Mouse (Mus musculus): ENCODE results near the gene Gm9821. TPM values are rescaled to one million over a fixed set of nuclear protein-coding genes. Genes with fewer than 3 reads are reported as not detected.
A peak's percentile ranks its signal among the peaks of the same experiment; 100 is the strongest.

Gm9821 gene
- total and polyA plus RNA-seq, 2 experiments: not detected

GRCm38 (mm10) chr2:91989750-91990149 lies 44.2 kb downstream of the Gm9821 start:
- no peak overlapping the region for H3K9ac ChIP-seq (ENCODE audit: low read depth, low read length)
- no peak for DNase-seq (ENCODE audit: extremely low read depth, low read depth, low spot score)
- no peaks in the 10 kb centered on the region for H3K79me2 ChIP-seq (ENCODE audit: control insufficient read depth, insufficient read depth, low read length)
- no peaks in the 10 kb centered on the region for H3K4me1 ChIP-seq (ENCODE audit: control insufficient read depth, insufficient read depth, low read length)
- no peak overlapping the region for H3K4me3 ChIP-seq (ENCODE audit: insufficient read depth, low read depth, low read length)
- TF ChIP-seq CTCF (IDR thresholded peaks at IDR 0.05; ENCODE audit: low read depth, low read length) (peak; percentile 36; the same call in 1 of the 2 replicates), POLR2A (IDR thresholded peaks at IDR 0.05; ENCODE audit: extremely low read depth, insufficient read depth, low read length) (no peak)
- no peak overlapping the region for H3K27ac ChIP-seq (replicated peaks; ENCODE audit: insufficient read depth, low read depth, low read length)
- no peaks in the 10 kb centered on the region for H3K36me3 ChIP-seq (ENCODE audit: control insufficient read depth, insufficient read depth, low read length)
- H3K27me3 ChIP-seq (ENCODE audit: control insufficient read depth, insufficient read depth, low read length): no peaks in the 10 kb centered on the region

GRCm38 (mm10) chr2:91993409-91993808 lies 47.9 kb downstream of the Gm9821 start:
- Histone ChIP-seq H3K4me3 (ENCODE audit: insufficient read depth, low read depth, low read length) (no peak overlapping the region), H3K4me1 (ENCODE audit: control insufficient read depth, insufficient read depth, low read length) (0 out of 2 replicates have a peak, but pooled peaks cover 2% of the 10 kb centered on the region), H3K36me3 (ENCODE audit: control insufficient read depth, insufficient read depth, low read length) (no peaks in the 10 kb centered on the region), H3K9ac (ENCODE audit: low read depth, low read length) (no peak overlapping the region), H3K79me2 (ENCODE audit: control insufficient read depth, insufficient read depth, low read length) (no peaks in the 10 kb centered on the region), H3K27me3 (ENCODE audit: control insufficient read depth, insufficient read depth, low read length) (no peaks in the 10 kb centered on the region), H3K27ac (replicated peaks; ENCODE audit: insufficient read depth, low read depth, low read length) (no peak overlapping the region)
- DNase-seq (ENCODE audit: extremely low read depth, low read depth, low spot score): no peak
- TF ChIP-seq POLR2A (IDR thresholded peaks at IDR 0.05; ENCODE audit: extremely low read depth, insufficient read depth, low read length) (no peak), CTCF (IDR thresholded peaks at IDR 0.05; ENCODE audit: low read depth, low read length) (no peak)
- WGBS: 72% methylated on average over 3 of the region's 3 CpGs

GRCm38 (mm10) chr2:91996006-91996405 lies 50.5 kb downstream of the Gm9821 start:
- 35% methylated on average over 5 of the region's 5 CpGs for WGBS
- H3K36me3 ChIP-seq (ENCODE audit: control insufficient read depth, insufficient read depth, low read length): no peaks in the 10 kb centered on the region
- no peak overlapping the region for H3K9ac ChIP-seq (ENCODE audit: low read depth, low read length)
- H3K4me3 ChIP-seq (ENCODE audit: insufficient read depth, low read depth, low read length): no peak overlapping the region
- H3K4me1 ChIP-seq (ENCODE audit: control insufficient read depth, insufficient read depth, low read length): 0 out of 2 replicates have a peak, but pooled peaks cover 2% of the 10 kb centered on the region
- no peak overlapping the region for H3K27ac ChIP-seq (replicated peaks; ENCODE audit: insufficient read depth, low read depth, low read length)
- H3K79me2 ChIP-seq (ENCODE audit: control insufficient read depth, insufficient read depth, low read length): no peaks in the 10 kb centered on the region
- no peaks in the 10 kb centered on the region for H3K27me3 ChIP-seq (ENCODE audit: control insufficient read depth, insufficient read depth, low read length)
- TF ChIP-seq POLR2A (IDR thresholded peaks at IDR 0.05; ENCODE audit: extremely low read depth, insufficient read depth, low read length) (no peak), CTCF (IDR thresholded peaks at IDR 0.05; ENCODE audit: low read depth, low read length) (no peak)
- DNase-seq (ENCODE audit: extremely low read depth, low read depth, low spot score): peak; percentile 50

Other genes starting within 250 kb of the Gm9821 start
- gene Atg13, start 235.1 kb upstream of the Gm9821 start, total RNA-seq (2014; rRNA removed): 10.3 and 14.8 TPM in 2 replicates
- 27.5 and 33.6 TPM in 2 replicates for gene Atg13, start 235.1 kb upstream of the Gm9821 start, polyA plus RNA-seq (2012; rRNA removed)
- 19.5 and 22.8 TPM in 2 replicates for gene Harbi1, start 234.9 kb upstream of the Gm9821 start, total RNA-seq (2014; rRNA removed)
- 5.0 and 6.6 TPM in 2 replicates for gene Harbi1, start 234.9 kb upstream of the Gm9821 start, polyA plus RNA-seq (2012; rRNA removed)
- 11.3 and 12.4 TPM in 2 replicates for gene Ambra1, start 215.6 kb upstream of the Gm9821 start, total RNA-seq (2014; rRNA removed)
- gene Ambra1, start 215.6 kb upstream of the Gm9821 start, polyA plus RNA-seq (2012; rRNA removed): 10.4 and 11.0 TPM in 2 replicates
- gene Chrm4, start 18.5 kb upstream of the Gm9821 start, total RNA-seq (2014; rRNA removed): 0.13 TPM in 1 of 2 replicates, not detected in the other
- gene Chrm4, start 18.5 kb upstream of the Gm9821 start, polyA plus RNA-seq (2012; rRNA removed): not detected in 2 replicates
- not detected in 2 replicates for gene Mdk, start 13.4 kb upstream of the Gm9821 start, total RNA-seq (2014; rRNA removed)
- 0.50 and 0.56 TPM in 2 replicates for gene Mdk, start 13.4 kb upstream of the Gm9821 start, polyA plus RNA-seq (2012; rRNA removed)
- 13.2 and 23.6 TPM in 2 replicates for gene Dgkz, start 30.2 kb downstream of the Gm9821 start, total RNA-seq (2014; rRNA removed)
- 43.2 and 59.5 TPM in 2 replicates for gene Dgkz, start 30.2 kb downstream of the Gm9821 start, polyA plus RNA-seq (2012; rRNA removed)
- gene Creb3l1, start 78.8 kb downstream of the Gm9821 start, total RNA-seq (2014; rRNA removed): 0.18 and 0.20 TPM in 2 replicates
- 0.40 and 0.68 TPM in 2 replicates for gene Creb3l1, start 78.8 kb downstream of the Gm9821 start, polyA plus RNA-seq (2012; rRNA removed)
- 14.5 and 14.8 TPM in 2 replicates for gene Phf21a, start 147.4 kb downstream of the Gm9821 start, total RNA-seq (2014; rRNA removed)
- 8.3 and 11.4 TPM in 2 replicates for gene Phf21a, start 147.4 kb downstream of the Gm9821 start, polyA plus RNA-seq (2012; rRNA removed)

All from liver, adult 2 months (tissue).